Mouse (Mus musculus) Patski (cell line): ENCODE data around the gene Kcnq5. TPM values are rescaled to one million over a fixed set of nuclear protein-coding genes. Genes with fewer than 3 reads are reported as not detected.

Source experiments
- ATAC-seq: fragments of 100-300 bp; one replicate; pipeline ENCODE4 v1.8.0; 2021
- CTCF ChIA-PET: fragments of 350-600 bp; sonication (Branson Sonifier 250); formaldehyde crosslinking; loops from one replicate; lab custom pipeline; 2022; ENCODE audit warnings: inconsistent platforms; lab: Charles Lee
- POLR2A ChIA-PET: fragments of 350-600 bp; sonication (Branson Sonifier 250); formaldehyde crosslinking; loops from one replicate; lab custom pipeline; 2022; ENCODE audit warnings: antibody characterized with exemption, inconsistent platforms; lab: Charles Lee
- DNase-seq: peaks from one replicate; pipeline ENCODE4 v3.0.0-alpha.2; 2011; ENCODE audit warnings: low read depth, low spot score
- H3K27me3 ChIP-seq: fragments of 371-371 bp; one replicate; pipeline ENCODE4 v1.5.1; 2021
- CTCF ChIP-seq: fragments of 100-300 bp; IDR thresholded peaks from one replicate; pipeline ENCODE4 v1.5.1; 2021
- in situ Hi-C: fragments of 300-500 bp; cut with MboI; formaldehyde crosslinking; loops from 3 replicates; pipeline ENCODE4 v1.11.1; 2018; ENCODE audit warnings: low pct_unique_long_range_greater_than_20kb, mixed read lengths
- polyA plus RNA-seq: library from polyadenylated mRNA; unstranded; gene quantifications from one replicate; pipeline ENCODE4 v1.2.3, GENCODE M21; 2021

The Kcnq5 gene
- polyA plus RNA-seq: 0.95 TPM

DNA sequence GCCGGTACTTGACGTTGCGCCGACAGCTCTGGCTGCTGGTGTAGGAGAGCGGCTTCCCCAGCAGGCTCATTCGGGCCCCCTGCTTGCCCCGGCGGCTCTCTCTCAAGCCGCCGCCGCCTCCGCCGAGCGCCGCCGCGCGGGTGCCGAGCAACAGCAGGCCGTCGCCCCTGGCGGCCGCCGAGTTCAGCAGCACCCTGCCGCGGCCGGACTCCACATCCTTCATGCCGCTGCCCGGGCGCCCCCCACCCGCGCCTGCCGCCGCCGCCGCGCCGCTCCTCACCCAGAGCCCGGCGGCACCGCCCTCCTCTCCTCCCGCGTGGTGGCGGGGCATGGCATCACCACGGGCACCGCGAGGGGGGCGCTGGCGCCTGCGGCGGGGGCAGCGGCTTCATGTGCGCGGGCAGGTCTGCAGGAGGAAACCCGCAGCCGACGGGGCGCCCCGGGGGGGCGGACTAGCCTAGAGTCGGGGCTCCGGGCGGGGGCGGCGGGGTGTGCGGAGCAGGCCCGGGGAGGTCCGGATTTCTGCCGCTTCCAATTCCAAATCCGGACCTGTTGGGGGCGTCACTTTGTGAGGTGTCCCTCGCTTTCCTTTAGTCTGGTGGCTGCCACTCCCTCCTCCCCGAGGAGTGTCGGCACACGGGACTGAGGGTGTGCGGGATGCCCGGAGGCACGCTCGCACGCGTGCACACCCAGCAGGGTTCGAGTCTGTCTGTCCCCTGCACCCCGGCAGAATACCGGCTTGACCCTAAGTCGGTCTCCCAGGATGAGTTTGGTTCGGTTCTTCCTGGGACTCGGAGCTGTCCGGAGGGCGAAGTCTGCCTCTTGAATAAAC, at the start of gene Kcnq5:
TSS of gene Kcnq5 (minus strand) at position 692 of the 832 bp plus-strand sequence.
- TF ChIP-seq CTCF: peak; percentile 80
- ChIA-PET CTCF (no interaction called here), POLR2A (no interaction called here)
- no peak for DNase-seq
- peak; percentile 84 for ATAC-seq
- peaks cover 12% of the 10 kb centered on the region for H3K27me3 ChIP-seq
- in situ Hi-C loops: loop anchor here (10.0 kb wide), 2 partner anchors 127 to 347 kb away; no protein-coding TSS in a partner anchor

DNA sequence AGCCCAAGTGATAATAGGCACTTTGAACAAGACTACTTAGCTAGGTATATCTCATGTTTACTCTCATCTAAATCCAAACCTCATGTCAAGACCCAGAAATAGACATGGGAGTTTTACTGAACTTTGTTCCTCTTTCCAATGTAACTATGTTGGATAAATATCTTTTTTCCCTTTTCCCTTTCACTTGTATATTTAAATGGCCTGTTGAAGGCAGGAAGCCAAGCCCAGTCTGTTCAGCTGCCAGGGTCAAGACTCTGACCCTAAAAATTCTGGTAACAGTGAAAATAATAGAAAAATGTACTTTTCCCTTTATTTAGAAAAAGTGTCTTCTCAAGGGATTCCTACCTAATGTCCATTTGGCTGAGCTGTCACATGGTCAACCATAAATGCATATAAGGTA, 18.0 kb upstream of the Kcnq5 start:
- ChIA-PET POLR2A (no interaction called here), CTCF (no interaction called here)
- TF ChIP-seq CTCF: no peak
- in situ Hi-C loops: no loop called here
- ATAC-seq (no peak), DNase-seq (no peak)
- peaks cover 22% of the 10 kb centered on the region for H3K27me3 ChIP-seq

DNA sequence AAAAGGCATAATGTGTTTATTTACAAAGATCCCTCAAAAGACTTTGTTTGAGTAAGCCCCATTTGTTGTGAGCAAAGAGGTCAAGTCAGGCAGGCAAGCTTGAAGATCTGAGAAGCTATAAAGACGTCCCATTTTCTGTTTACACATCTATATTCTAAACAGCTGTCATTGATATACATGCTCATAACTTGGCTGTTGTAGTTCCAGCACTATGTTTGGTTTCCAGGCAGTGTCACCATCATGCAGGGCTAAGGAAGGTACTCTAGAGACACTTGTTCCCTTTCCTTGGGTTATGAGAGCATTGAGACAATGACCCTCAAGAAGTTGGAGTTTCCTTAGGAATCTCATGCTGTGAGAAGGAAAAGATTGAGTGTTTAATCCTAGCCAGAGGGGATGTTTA, 17.6 kb upstream of the Kcnq5 start:
- CTCF ChIA-PET: no interaction called here
- no peak for TF ChIP-seq CTCF
- no peak for DNase-seq
- no peak for ATAC-seq
- in situ Hi-C loops: no loop called here
- POLR2A ChIA-PET: no interaction called here
- H3K27me3 ChIP-seq: peaks cover 18% of the 10 kb centered on the region

DNA sequence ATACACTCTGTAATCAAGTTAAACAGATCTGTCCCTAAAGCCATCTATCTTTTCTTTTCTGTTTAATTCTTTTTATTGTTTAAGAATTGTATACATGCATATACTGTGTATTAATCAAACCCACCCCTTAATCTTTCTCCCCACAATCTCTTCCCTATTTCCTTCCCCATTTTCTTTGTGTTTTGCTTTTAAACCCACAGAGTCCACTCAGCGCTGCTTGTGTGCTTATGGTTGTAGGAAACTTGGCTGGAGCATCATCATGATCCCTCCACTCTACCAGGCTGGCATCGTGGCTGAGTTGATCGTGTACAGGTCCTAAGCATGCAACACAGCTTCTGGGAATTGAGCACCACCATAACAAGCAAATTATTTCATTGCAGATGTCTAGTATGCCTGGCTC, 12.3 kb upstream of the Kcnq5 start:
- ChIA-PET POLR2A (no interaction called here), CTCF (no interaction called here)
- peaks cover 25% of the 10 kb centered on the region for H3K27me3 ChIP-seq
- no peak for TF ChIP-seq CTCF
- no peak for ATAC-seq
- in situ Hi-C loops: loop anchor here (5.0 kb wide), 2 partner anchors 512 to 567 kb away; no protein-coding TSS in a partner anchor
- DNase-seq: no peak

DNA sequence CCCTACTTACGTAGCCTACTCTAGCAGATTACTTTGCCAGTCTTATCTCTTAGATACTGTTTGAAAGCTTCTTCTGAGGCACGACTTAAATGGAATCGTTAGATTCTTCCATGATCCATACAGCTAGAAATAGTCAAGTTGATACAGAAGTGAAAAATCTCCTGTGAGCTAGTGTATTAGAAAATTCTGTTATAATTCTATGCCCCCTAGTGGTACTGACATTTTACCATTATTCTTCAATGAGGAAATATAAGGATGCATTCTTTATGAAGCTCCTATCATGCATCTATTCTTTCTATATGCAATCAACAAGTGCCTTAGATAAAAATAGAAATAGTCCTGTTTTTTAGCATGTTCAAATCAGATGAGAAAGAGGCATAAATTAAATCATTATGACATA, 5.4 kb upstream of the Kcnq5 start:
- in situ Hi-C loops: loop anchor here (10.0 kb wide), 2 partner anchors 132 to 352 kb away; no protein-coding TSS in a partner anchor
- ATAC-seq (no peak), DNase-seq (no peak)

DNA sequence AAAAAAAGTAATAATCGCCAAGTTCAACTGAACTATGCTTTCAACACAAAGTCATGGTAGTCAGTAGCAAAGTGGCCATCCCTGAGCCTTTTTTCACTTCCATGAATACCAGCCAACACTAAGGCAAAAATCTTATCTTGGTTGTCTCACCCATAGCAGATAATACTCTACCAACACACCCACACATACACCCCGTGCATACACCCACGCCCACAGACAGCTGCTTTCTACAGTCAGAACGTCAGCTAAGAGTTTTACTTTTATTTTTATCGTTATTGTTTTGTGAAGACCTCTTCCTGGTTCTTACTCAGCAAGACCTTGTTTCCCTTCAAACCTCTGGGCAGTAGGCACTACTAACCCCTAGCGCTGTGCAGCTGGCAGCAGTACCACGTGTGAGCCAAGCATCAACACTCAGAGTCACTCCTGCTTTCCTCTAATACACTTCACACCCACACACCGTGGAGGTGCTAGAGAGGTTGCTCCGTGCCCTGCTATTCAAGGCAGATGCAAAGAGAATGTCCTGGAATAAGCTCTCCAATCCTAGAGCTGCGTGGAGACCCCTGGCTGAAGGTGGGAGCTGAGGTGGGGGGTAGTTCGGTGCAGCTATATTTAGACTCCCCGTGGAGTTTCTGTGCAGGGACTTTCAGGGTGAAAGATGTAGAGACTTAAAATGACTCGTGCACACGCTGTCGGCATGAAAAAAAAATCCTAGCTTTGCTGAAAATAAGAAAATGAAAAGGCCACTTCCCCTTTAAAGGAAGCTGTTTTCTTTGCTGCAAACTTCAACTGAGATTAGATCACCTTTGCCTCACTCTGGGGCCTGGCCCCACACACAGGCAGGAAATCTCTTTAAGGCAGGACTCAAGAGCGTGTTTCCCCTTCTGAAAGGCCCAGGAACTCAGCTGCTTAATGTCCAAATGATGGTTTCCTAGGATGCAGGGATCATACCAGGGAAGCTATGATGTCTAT, 1.4 kb upstream of the Kcnq5 start:
- ChIA-PET CTCF (interaction anchor here (1.2 kb wide), 1 partner anchor 11 kb away, joined by 5 read pairs; no protein-coding TSS in a partner anchor), POLR2A (interaction anchor here (0.5 kb wide), 1 partner anchor 125 kb away, joined by 3 read pairs; no protein-coding TSS in a partner anchor)
- in situ Hi-C loops: loop anchor here (10.0 kb wide), 2 partner anchors 128 to 348 kb away; no protein-coding TSS in a partner anchor
- no peak for ATAC-seq
- DNase-seq: no peak
- peaks cover 12% of the 10 kb centered on the region for H3K27me3 ChIP-seq
- no peak for TF ChIP-seq CTCF

More for the DNA sequence above, 5.4 kb upstream of the Kcnq5 start:
- ChIA-PET CTCF (interaction anchor here (0.6 to 2.4 kb wide), 6 partner anchors 10 to 552 kb away, joined by 3 to 18 read pairs (median 4); no protein-coding TSS in a partner anchor), POLR2A (no interaction called here)
- no peak for TF ChIP-seq CTCF
- H3K27me3 ChIP-seq: peaks cover 14% of the 10 kb centered on the region

DNA sequence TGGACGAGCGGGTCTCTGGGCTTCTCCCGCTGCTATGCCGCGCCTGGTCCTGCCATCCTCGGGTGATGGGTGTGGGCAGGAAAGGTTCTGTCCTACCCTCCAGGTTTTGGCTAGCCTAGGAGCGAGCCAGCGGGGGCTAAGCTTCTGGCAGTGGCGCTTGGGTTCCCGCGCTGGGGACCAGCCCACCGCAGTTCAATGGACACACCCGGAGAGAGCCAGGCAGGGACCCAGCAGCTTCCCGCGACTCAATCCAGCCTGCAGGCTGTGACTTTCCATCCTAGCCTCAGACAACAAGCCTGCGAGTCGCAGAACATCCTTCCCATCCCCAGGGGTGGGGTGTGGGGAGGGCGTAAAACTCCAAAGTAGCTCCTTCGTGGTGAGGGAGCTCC, 335 bp upstream of the Kcnq5 start:
- CTCF ChIA-PET: interaction anchor here (1.2 kb wide), 1 partner anchor 10 kb away, joined by 5 read pairs; no protein-coding TSS in a partner anchor
- POLR2A ChIA-PET: no interaction called here
- in situ Hi-C loops: loop anchor here (10.0 kb wide), 2 partner anchors 127 to 347 kb away; no protein-coding TSS in a partner anchor

DNA sequence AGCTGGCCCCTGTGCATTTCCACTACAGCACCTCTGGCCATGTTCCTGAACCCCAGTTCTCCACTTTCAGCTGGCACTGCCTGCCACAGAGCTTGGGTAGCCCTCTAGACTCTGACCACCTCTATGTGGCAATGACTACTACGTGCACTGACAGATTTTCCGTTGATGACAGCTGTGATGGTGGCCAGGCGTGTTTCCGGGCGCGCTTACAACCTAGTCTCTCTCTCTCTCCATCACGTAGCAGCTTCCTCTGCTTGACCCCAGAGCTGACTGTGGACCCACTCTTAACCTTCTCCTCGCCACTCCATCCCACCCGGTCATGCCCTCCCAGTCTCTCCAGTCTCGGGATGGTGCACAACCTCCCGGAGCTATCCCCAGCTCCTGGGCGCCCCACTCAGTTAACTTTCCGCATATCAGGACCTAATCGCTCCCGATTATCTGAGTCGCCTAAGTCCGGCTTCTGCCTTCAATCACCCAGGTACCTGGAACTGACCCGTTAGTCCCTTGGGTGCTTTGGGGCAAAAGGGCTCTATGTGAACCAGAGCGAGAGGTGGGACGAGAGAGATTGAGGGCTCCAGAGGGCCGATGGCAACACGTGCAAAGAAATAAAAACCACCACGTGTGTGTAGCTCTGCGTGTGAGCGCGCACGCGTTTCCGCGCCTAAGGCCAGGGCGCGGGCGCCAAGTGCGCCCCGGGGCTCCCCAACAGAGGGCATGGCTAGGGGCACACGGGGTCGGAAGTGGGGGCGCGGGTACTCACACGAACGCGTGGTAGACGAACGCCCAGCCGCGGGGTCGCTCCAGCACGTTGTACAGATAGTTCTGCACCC, 1.1 kb downstream of the Kcnq5 start:
- no peak for TF ChIP-seq CTCF
- POLR2A ChIA-PET: no interaction called here
- no peak for ATAC-seq
- in situ Hi-C loops: loop anchor here (10.0 kb wide), 2 partner anchors 126 to 346 kb away; no protein-coding TSS in a partner anchor
- peaks cover 12% of the 10 kb centered on the region for H3K27me3 ChIP-seq
- CTCF ChIA-PET: no interaction called here
- DNase-seq: no peak

More for the DNA sequence above, 335 bp upstream of the Kcnq5 start:
- TF ChIP-seq CTCF: no peak
- DNase-seq (no peak), ATAC-seq (no peak)
- peaks cover 12% of the 10 kb centered on the region for H3K27me3 ChIP-seq

DNA sequence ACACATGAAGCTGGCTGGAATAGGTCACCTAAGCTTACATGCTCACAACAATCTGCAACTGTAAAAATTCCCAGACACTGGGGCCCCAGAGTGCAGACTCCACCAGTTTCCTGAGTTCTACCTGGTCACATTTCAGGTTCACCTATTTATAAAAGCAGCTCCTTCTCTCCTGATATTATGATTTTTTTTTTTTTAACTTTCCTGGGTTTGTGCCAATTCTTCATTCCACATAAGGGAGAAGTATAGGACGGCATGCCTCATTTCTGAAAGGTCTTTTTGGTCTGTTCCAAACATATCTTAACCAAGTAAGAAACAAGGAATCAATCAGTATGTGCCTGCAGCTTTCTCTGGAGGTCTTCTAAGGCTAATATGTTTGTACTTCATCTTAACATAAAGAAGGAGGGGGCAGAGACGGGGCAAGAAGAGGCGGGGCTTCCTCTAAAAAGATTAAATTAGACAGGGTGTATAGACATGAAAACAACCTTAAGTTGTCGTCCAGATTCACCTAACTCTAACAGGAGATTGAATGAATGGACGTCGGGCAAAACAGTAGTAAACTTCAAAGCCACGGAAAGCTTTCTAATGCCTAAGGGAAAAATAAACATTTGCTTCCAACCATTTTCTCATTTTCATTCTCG, 2.0 kb downstream of the Kcnq5 start:
- POLR2A ChIA-PET: no interaction called here
- in situ Hi-C loops: loop anchor here (10.0 kb wide), 2 partner anchors 125 to 345 kb away; no protein-coding TSS in a partner anchor
- ATAC-seq: no peak
- no peak for TF ChIP-seq CTCF
- CTCF ChIA-PET: interaction anchor here (1.0 to 1.9 kb wide), 2 partner anchors 97 to 548 kb away, joined by 3 to 4 read pairs; no protein-coding TSS in a partner anchor
- no peak for DNase-seq
- H3K27me3 ChIP-seq: peaks cover 12% of the 10 kb centered on the region
